Mouse (Mus musculus) hindbrain, embryonic 16.5 days (tissue): ENCODE measurements around the gene Triobp. TPM values are rescaled to one million over a fixed set of nuclear protein-coding genes. Genes with fewer than 3 reads are reported as not detected.

Experiments
- ATAC-seq: fragments of 200-750 bp; cut with Nextera tagmentation; 2 replicates; pipeline ENCODE4 v1.8.0; 2017; ENCODE audit warnings: moderate TSS enrichment, moderate library complexity
- H3K27ac ChIP-seq: fragments of 300-500 bp; sonication (generic); 2 replicates; pipeline ENCODE4 v1.5.1; 2014; ENCODE audit warnings: low read depth, mild to moderate bottlenecking, control low read depth, low read length, moderate library complexity
- H3K27me3 ChIP-seq: fragments of 300-500 bp; sonication (generic); replicated peaks from 2 replicates; pipeline ENCODE4 v1.6.1; 2014; ENCODE audit warnings: low read length; ENCODE audit not compliant: control insufficient read depth, insufficient read depth
- H3K36me3 ChIP-seq: fragments of 300-500 bp; sonication (generic); 2 replicates; pipeline ENCODE4 v1.6.1; 2014; ENCODE audit warnings: mild to moderate bottlenecking, low read length, moderate library complexity, mixed read lengths; ENCODE audit not compliant: control insufficient read depth, insufficient read depth
- H3K4me1 ChIP-seq: fragments of 300-500 bp; sonication (generic); 2 replicates; pipeline ENCODE4 v1.6.1; 2014; ENCODE audit warnings: low read depth, low read length; ENCODE audit not compliant: control insufficient read depth, insufficient read depth
- H3K4me2 ChIP-seq: fragments of 300-500 bp; sonication (generic); 2 replicates; pipeline ENCODE4 v1.6.1; 2014; ENCODE audit warnings: mild to moderate bottlenecking, low read length, control low read depth, moderate library complexity
- H3K4me3 ChIP-seq: fragments of 300-500 bp; sonication (generic); 2 replicates; pipeline ENCODE4 v1.5.1; 2014; ENCODE audit warnings: mild to moderate bottlenecking, low read length, control low read depth, moderate library complexity
- H3K9ac ChIP-seq: fragments of 300-500 bp; sonication (generic); 2 replicates; pipeline ENCODE4 v1.6.1; 2014; ENCODE audit warnings: low read depth, mild to moderate bottlenecking, control low read depth, low read length, moderate library complexity
- H3K9me3 ChIP-seq: fragments of 300-500 bp; sonication (generic); 2 replicates; pipeline ENCODE4 v1.6.1; 2014; ENCODE audit warnings: mild to moderate bottlenecking, low read length, moderate library complexity; ENCODE audit not compliant: control insufficient read depth
- WGBS: fragments of 180-500 bp; shearing (Covaris S2); extraction: QIAGEN DNeasy Blood & Tissue Kit; methylation state at CpG from one replicate; pipeline ENCODE4 v1.1.7; 2014; 5-methylcytosine and 5-hydroxymethylcytosine counted together
- polyA plus RNA-seq: library from polyadenylated mRNA; unstranded; fragments of >200 nt; fragmentation: Nextera tagmentation; extraction: Ambion mirVana; gene quantifications from 2 replicates; pipeline ENCODE4 v1.2.1, GENCODE M21; 2015

Triobp gene
- polyA plus RNA-seq, 1 experiment from 2014 or later, result 36.1 TPM

DNA sequence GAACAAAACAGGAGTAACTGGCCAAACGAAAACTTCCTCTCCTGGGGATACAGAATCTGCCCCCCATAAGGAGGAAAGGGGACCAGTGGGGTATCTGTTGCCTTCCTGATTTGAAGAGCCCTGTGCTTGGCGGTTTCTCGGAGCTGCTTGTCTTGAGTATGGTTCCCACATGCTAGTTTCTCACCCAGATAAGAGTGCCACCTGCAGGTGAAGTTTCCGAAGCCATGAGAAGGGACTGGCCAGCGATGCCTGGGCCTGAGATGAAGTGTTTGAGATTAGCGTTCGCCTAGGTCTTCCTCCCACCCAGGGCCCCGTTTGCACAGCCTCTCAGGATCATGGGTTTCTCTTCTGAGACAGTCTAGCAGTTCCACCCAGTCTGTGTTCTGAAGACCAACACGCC, 35.5 kb upstream of the Triobp start:
- Histone ChIP-seq H3K9ac (no peak overlapping the region), H3K4me3 (no peak overlapping the region), H3K36me3 (no peaks in the 10 kb centered on the region), H3K4me1 (peaks cover 19% of the 10 kb centered on the region), H3K27me3 (no peaks in the 10 kb centered on the region), H3K27ac (no peak overlapping the region), H3K4me2 (no peak overlapping the region), H3K9me3 (no peaks in the 10 kb centered on the region)
- WGBS, result 33% methylated on average over 9 of the region's 9 CpGs
- ATAC-seq, result no peak

GRCm38 (mm10) chr15:78913632-78914090, 33.9 kb upstream of the Triobp start, which contains the start of gene Pdxp:
TSS of gene Pdxp (plus strand) at chr15:78913919.
- Histone ChIP-seq H3K27me3 (no peaks in the 10 kb centered on the region), H3K4me2 (peak within 1 kb of the TSS; percentile 87), H3K27ac (peak within 1 kb of the TSS; percentile 97), H3K9ac (peak within 1 kb of the TSS; percentile 85), H3K4me1 (peaks cover 25% of the 10 kb centered on the region), H3K36me3 (no peaks in the 10 kb centered on the region; the same call in 1 of the 2 replicates), H3K4me3 (peak within 1 kb of the TSS; percentile 77), H3K9me3 (no peaks in the 10 kb centered on the region)
- under 1% methylated on average over 44 of the region's 51 CpGs for WGBS
- ATAC-seq, result peak; percentile 95

- no peaks in the 10 kb centered on the region for H3K27me3 ChIP-seq
Measured at GRCm38 (mm10) chr15:78914091-78914822, 33.3 kb upstream of the Triobp start.

GRCm38 (mm10) chr15:78914823-78915659, 32.5 kb upstream of the Triobp start:
- Histone ChIP-seq H3K36me3 (peaks cover 4% of the 10 kb centered on the region), H3K9ac (peak overlapping the region; percentile 85), H3K4me3 (peak overlapping the region; percentile 77), H3K27me3 (no peaks in the 10 kb centered on the region), H3K27ac (peak overlapping the region; percentile 97; the same call in 1 of the 2 replicates), H3K4me1 (peaks cover 25% of the 10 kb centered on the region), H3K9me3 (no peaks in the 10 kb centered on the region), H3K4me2 (peak overlapping the region; percentile 87)
- 50% methylated on average over 8 of the region's 8 CpGs for WGBS
- ATAC-seq, result no peak

More at GRCm38 (mm10) chr15:78914091-78914822, 33.3 kb upstream of the Triobp start:
- H3K4me2 ChIP-seq, result peak overlapping the region; percentile 87
- peak; percentile 69 for ATAC-seq
- H3K27ac ChIP-seq, result peak overlapping the region; percentile 97
- H3K9me3 ChIP-seq, result no peaks in the 10 kb centered on the region
- H3K36me3 ChIP-seq, result peaks cover 4% of the 10 kb centered on the region
- peak overlapping the region; percentile 77 for H3K4me3 ChIP-seq
- H3K4me1 ChIP-seq, result peaks cover 25% of the 10 kb centered on the region
- under 1% methylated on average over 50 of the region's 87 CpGs for WGBS
- peak overlapping the region; percentile 85 for H3K9ac ChIP-seq

- 6% methylated on average over 8 of the region's 8 CpGs for WGBS
- Histone ChIP-seq H3K36me3 (peaks cover 4% of the 10 kb centered on the region), H3K9ac (peak overlapping the region; percentile 85), H3K4me2 (peak overlapping the region; percentile 87), H3K4me1 (peaks cover 25% of the 10 kb centered on the region), H3K27me3 (no peaks in the 10 kb centered on the region), H3K4me3 (peak overlapping the region; percentile 77), H3K27ac (no peak overlapping the region), H3K9me3 (no peaks in the 10 kb centered on the region)
- ATAC-seq, result 0 out of 2 replicates have a peak, but pooled peaks have one; percentile 10
Measured at GRCm38 (mm10) chr15:78915660-78916017, 31.9 kb upstream of the Triobp start.

DNA sequence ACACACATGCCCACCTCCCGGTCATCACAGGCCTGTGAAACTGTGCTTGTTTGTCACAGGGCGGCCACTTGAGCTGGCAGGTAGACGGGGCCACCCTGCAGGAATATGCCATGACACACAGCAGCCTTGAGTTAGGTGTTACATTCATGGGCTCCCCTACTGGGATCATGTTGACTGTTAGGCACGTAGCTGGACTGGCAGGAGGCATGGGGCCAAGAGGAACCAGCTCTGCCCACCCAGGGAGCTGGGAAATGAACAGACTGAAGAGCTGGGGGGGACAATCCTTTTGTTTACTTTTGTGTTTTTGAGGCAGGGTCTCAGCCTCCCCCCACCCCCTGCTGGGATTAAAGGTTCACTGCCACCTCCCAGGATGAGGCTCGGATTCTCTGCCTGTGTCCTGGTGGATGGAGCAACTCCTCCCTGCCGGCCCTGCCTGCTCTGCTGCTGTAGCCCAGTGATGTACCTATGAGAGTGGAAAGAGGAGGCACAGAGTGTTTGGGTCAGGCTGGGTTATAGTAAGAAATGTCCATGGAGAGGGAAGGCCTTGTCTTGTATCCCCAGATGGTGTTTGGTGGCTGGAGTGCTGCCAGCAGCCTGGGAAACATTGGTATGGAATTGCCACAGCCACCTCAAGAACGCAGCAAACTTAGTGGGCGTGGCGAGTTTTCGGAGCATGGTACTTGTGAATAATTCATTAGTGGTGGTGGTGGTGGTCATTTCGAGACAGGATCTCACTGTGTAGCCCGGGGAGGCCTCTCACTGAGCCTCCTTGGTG, 31.3 kb upstream of the Triobp start:
- peak overlapping the region; percentile 87 for H3K4me2 ChIP-seq
- no peaks in the 10 kb centered on the region for H3K27me3 ChIP-seq
- H3K9me3 ChIP-seq, result no peaks in the 10 kb centered on the region
- H3K27ac ChIP-seq, result peak overlapping the region; percentile 67
- ATAC-seq, result no peak
- H3K4me1 ChIP-seq, result peaks cover 25% of the 10 kb centered on the region
- H3K36me3 ChIP-seq, result peaks cover 4% of the 10 kb centered on the region
- WGBS, result 26% methylated on average over 12 of the region's 12 CpGs
- peak overlapping the region; percentile 77 for H3K4me3 ChIP-seq
- peak overlapping the region; percentile 85 for H3K9ac ChIP-seq

DNA sequence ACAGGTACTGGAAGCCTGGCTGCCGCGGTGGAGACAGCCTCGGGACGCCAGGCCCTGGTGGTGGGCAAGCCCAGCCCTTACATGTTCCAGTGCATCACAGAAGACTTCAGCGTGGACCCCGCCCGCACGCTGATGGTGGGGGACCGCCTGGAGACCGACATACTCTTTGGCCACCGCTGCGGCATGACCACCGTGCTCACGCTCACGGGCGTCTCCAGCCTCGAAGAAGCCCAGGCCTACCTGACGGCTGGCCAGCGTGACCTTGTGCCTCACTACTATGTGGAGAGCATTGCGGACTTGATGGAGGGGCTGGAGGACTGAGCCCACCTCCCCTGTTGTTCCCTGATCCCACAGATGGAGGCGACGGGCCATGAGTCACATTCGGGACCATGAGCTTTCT, 29.4 kb upstream of the Triobp start:
- Histone ChIP-seq H3K27ac (no peak overlapping the region), H3K4me3 (no peak overlapping the region), H3K4me1 (peaks cover 25% of the 10 kb centered on the region), H3K4me2 (no peak overlapping the region), H3K9ac (no peak overlapping the region), H3K9me3 (no peaks in the 10 kb centered on the region), H3K36me3 (peaks cover 4% of the 10 kb centered on the region), H3K27me3 (no peaks in the 10 kb centered on the region)
- WGBS, result 97% methylated on average over 23 of the region's 23 CpGs
- ATAC-seq, result no peak

GRCm38 (mm10) chr15:78919914-78920313, 27.6 kb upstream of the Triobp start:
- Histone ChIP-seq H3K4me3 (no peak overlapping the region), H3K4me2 (no peak overlapping the region), H3K4me1 (peaks cover 23% of the 10 kb centered on the region), H3K27me3 (no peaks in the 10 kb centered on the region; the same call in 1 of the 2 replicates), H3K9me3 (no peaks in the 10 kb centered on the region), H3K27ac (no peak overlapping the region), H3K9ac (no peak overlapping the region), H3K36me3 (peaks cover 4% of the 10 kb centered on the region)
- WGBS, result 82% methylated on average over 12 of the region's 12 CpGs
- no peak for ATAC-seq
